Mouse (Mus musculus): ENCODE data around the gene Kdm2b. TPM values are rescaled to one million over a fixed set of nuclear protein-coding genes. Genes with fewer than 3 reads are reported as not detected.

The Kdm2b gene
- polyA plus RNA-seq (2012; rRNA removed), result 9.4 and 10.3 TPM in 2 replicates

DNA sequence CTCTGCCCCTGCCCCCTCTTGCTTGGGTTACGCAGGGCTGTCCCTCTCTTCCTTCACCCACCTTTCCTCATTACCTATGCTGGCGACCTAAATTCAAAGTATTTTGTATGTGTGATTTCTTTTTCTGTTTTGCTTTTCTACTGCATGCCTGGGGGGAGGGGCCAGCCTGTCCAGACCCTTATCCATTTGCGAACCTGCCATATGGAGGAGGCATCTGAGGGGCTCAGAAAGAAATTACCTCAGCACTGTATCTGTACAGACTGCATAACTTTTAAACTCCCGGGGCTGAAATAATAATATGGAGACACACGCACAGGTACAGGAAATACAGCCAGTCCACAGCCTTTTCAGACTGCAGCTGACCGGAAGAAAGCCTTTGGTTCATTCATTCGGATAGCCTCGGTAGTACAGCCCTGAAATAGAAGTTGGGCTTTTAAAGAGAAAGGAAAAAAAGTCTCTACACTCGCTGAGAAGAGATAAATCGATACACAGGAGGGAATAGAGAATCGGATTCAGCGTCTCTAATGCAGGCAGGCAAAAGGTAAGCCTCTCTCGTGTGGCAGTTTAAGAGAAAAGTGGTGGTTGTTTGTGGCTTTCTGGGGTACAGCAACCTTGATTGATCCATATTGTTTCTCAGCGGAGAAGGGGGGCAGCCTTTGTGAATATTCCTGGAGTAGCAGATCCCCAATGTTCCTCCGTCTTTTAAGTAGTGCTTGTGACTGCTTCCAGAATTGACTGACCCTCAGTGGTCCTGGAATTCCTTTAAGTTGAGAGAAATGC is at the start of gene Kdm2b:
Kdm2b (minus strand) TSS at position 273 of the 780 bp plus-strand sequence.

DNA sequence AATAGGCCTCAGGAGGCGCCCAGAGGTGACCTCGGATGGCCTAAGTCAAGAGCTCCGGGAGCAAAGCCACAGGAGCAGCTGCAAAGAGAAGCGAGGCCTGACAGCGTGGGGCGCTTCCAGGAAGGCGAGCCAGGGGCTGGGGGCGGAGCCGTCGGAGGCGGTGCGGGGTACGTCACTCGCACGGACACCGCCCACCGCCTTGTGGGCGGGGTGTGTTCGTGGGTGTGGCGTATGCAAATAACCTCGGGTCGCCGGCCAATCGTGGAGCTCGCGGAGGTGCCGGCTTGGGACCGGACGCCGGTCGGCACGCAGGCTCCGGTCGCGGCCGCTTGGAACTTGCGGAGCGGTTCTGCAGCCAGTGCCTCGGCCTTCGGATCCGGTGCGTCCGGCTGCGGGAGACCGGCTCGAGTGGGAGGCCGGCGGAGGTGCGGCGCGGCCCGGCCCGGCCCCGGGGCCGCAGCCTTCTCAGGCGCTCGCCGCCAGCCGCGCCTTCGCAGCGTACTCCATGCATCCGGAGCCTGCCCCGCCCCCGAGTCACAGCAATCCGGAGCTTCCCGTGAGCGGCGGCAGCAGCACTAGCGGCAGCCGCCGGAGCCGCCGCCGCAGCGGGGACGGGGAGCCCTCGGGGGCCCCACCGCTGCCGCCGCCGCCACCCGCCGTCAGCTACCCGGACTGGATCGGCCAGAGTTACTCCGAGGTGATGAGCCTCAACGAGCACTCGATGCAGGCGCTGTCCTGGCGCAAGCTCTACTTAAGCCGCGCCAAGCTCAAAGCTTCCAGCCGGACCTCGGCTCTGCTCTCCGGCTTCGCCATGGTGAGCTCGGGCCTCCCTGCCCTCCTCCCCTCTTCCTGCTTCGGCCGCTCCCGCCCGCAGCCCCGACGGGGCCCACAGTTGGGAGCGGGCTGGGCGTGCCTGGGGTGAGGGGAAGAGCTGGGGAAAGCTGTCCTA is 25.4 kb upstream of the Kdm2b start, which contains the start of gene Orai1:
Orai1 (plus strand) TSS at position 322 of the 949 bp plus-strand sequence.

GRCm38 (mm10) chr5:122849521-122850318 is 139.9 kb downstream of the Kdm2b start, which contains the start of gene Rnf34:
Rnf34 (plus strand) TSS chr5:122850048.

GRCm38 (mm10) chr5:122820777-122821523 is 168.7 kb downstream of the Kdm2b start, which contains the start of gene Anapc5:
Anapc5 (minus strand) TSS chr5:122821339.

Other genes starting within 250 kb of the Kdm2b start
- 5.0 and 6.4 TPM in 2 replicates for gene Camkk2, start 210.4 kb downstream of the Kdm2b start, polyA plus RNA-seq (2012; rRNA removed)
- gene Anapc5, start 168.5 kb downstream of the Kdm2b start, polyA plus RNA-seq (2012; rRNA removed), result 163 and 183 TPM in 2 replicates
- 6.5 and 7.2 TPM in 2 replicates for gene Rnf34, start 139.8 kb downstream of the Kdm2b start, polyA plus RNA-seq (2012; rRNA removed)
- 5.8 and 7.5 TPM in 2 replicates for gene Orai1, start 25.3 kb upstream of the Kdm2b start, polyA plus RNA-seq (2012; rRNA removed)
- gene Morn3, start 57.2 kb upstream of the Kdm2b start, polyA plus RNA-seq (2012; rRNA removed), result not detected in 2 replicates
- gene Tmem120b, start 78.6 kb upstream of the Kdm2b start, polyA plus RNA-seq (2012; rRNA removed), result 16.6 and 21.1 TPM in 2 replicates
- gene Rhof, start 142.9 kb upstream of the Kdm2b start, polyA plus RNA-seq (2012; rRNA removed), result 1.5 and 1.8 TPM in 2 replicates
- gene Setd1b, start 152.4 kb upstream of the Kdm2b start, polyA plus RNA-seq (2012; rRNA removed), result 1.8 and 2.9 TPM in 2 replicates
- gene Psmd9, start 179.6 kb upstream of the Kdm2b start, polyA plus RNA-seq (2012; rRNA removed), result 24.9 and 27.4 TPM in 2 replicates
- 27.3 and 27.5 TPM in 2 replicates for gene Hpd, start 192.9 kb upstream of the Kdm2b start, polyA plus RNA-seq (2012; rRNA removed)